Comparison of ENCODE assay signal across 11 mouse cellular contexts in the genomic region with DNA sequence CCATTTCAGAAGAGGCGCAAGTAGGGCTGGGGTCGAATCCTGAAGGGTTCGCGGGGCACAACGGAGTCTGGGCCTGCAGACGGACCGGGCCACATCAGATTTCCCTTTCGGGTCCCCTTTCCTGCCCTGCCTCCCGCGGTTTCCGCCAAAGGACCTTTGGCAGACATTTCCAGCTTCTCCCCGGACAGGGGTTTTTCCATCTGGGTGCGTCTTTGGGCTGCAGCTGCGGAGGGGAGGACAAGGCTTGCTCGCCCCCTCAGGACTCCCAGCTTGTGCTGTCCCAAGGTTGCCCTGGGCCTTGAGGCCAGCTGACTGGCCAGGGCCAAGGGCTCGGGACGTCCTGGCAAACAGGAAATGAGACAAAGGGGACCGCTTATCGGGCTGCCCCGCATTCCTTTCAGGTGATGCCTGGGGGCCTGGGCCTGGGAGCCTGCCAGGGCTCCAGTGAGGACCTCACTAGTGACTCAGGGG. TPM values are rescaled to one million over a fixed set of nuclear protein-coding genes. Genes with fewer than 3 reads are reported as not detected.
DNase-seq lines count a peak whose midpoint lies in the region; ATAC-seq and TF ChIP-seq lines count a peak whose summit lies in the region.
"Had no signal": no experiment of that assay in that cellular context is flagged by ENCODE, and none has a peak within 500 bp of the region (broad histone marks: within the 10 kb centered on the region; RNA-seq: fewer than 3 reads in every experiment).

No protein-coding gene starts in this region.

- H3K9ac ChIP-seq in stomach, embryonic 16.5 days (ENCODE audit: low read length), result peak overlapping the region; percentile 70

- no peak for DNase-seq in spleen, adult 2 months (ENCODE audit: low read depth in 1 of 2, low spot score in 2 of 2)
- no peak for DNase-seq in spleen, adult 12 weeks (ENCODE audit: low spot score)
- DNase-seq in heart, adult 8-10 months (ENCODE audit: low spot score), result peak; percentile 73
- peak; percentile 75 for DNase-seq in kidney, adult 11 months
- peak; percentile 53 for DNase-seq in lung, adult 2 months
- DNase-seq in left cerebral cortex, postnatal 4 days, result no peak
- DNase-seq in thymus, adult 18-20 months, result no peak

- TF ChIP-seq POLR2A in spleen, adult 2 months (IDR thresholded peaks at IDR 0.05; ENCODE audit: low read depth, low read length), result no peak
- peak; percentile 77; the same call in 1 of the 2 replicates for TF ChIP-seq POLR2A in lung, adult 2 months (IDR thresholded peaks at IDR 0.05; ENCODE audit: borderline replicate concordance, extremely low read depth, low read depth, low read length)

- H3K27ac ChIP-seq in spleen, adult 2 months (ENCODE audit: insufficient read depth, low read length), result peak overlapping the region; percentile 33
- peak overlapping the region; percentile 62; the same call in 1 of the 2 replicates for H3K27ac ChIP-seq in stomach, embryonic 16.5 days (ENCODE audit: low read length)

- H3K9me3 ChIP-seq in stomach, embryonic 16.5 days (replicated peaks; ENCODE audit: control insufficient read depth, low read length), result no peaks in the 10 kb centered on the region
- H3K9me3 ChIP-seq: G1E had no signal

- no peaks in the 10 kb centered on the region for H3K36me3 ChIP-seq in spleen, adult 2 months (ENCODE audit: control insufficient read depth, insufficient read depth, low read length)
- H3K36me3 ChIP-seq in stomach, embryonic 16.5 days (ENCODE audit: control insufficient read depth, insufficient read depth, low read length), result no peaks in the 10 kb centered on the region

- peak overlapping the region; percentile 47 for H3K4me2 ChIP-seq in stomach, embryonic 16.5 days (ENCODE audit: low read depth, low read length)

- ATAC-seq in stomach, embryonic 16.5 days (ENCODE audit: insufficient read depth, low FRiP score), result peak; percentile 12; the same call in 1 of the 2 replicates

- no peak overlapping the region for H3K4me3 ChIP-seq in spleen, adult 2 months (ENCODE audit: extremely low read depth, insufficient read depth, insufficient read length)
- peak overlapping the region; percentile 38 for H3K4me3 ChIP-seq in lung, adult 2 months (replicated peaks; ENCODE audit: extremely low read depth, low read depth, low read length)
- H3K4me3 ChIP-seq in stomach, embryonic 16.5 days (replicated peaks; ENCODE audit: low read length), result peak overlapping the region; percentile 24

- intact Hi-C loops in left cerebral cortex, postnatal 4 days (cut with DNase I), result no loop called here

- no peaks in the 10 kb centered on the region for H3K27me3 ChIP-seq in spleen, adult 2 months (ENCODE audit: control insufficient read depth, insufficient read depth, low read length)
- no peaks in the 10 kb centered on the region for H3K27me3 ChIP-seq in stomach, embryonic 16.5 days (ENCODE audit: control insufficient read depth, insufficient read depth, low read length)

- TF ChIP-seq CTCF in spleen, adult 2 months (IDR thresholded peaks at IDR 0.05; ENCODE audit: extremely low read depth, insufficient read depth, insufficient read length, insufficient replicate concordance), result no peak
- no peak for TF ChIP-seq CTCF in lung, adult 2 months (IDR thresholded peaks at IDR 0.05; ENCODE audit: insufficient read depth, low read length)

- 11% methylated on average over 20 of the region's 20 CpGs for WGBS in spleen, adult 2 months
- WGBS in lung, adult 2 months, result 6% methylated on average over 20 of the region's 20 CpGs
- WGBS in stomach, embryonic 16.5 days, result 7% methylated on average over 20 of the region's 20 CpGs

- no peaks in the 10 kb centered on the region for H3K4me1 ChIP-seq in spleen, adult 2 months (ENCODE audit: control insufficient read depth, insufficient read depth, insufficient read length)
- peaks cover 23% of the 10 kb centered on the region for H3K4me1 ChIP-seq in lung, adult 2 months (ENCODE audit: control insufficient read depth, insufficient read depth, low read length)
- H3K4me1 ChIP-seq in stomach, embryonic 16.5 days (ENCODE audit: control insufficient read depth, insufficient read depth, low read length), result peaks cover 35% of the 10 kb centered on the region

RNA-seq across cellular contexts. Expression of gene Tinagl1, which starts 11.5 kb away (rescaled TPM):
- polyA plus RNA-seq in spleen, adult 2 months (2012; rRNA removed), result 115 and 141 TPM in 2 replicates
- 10 to 100 TPM; 44.8 to 57.2 (median 49.5) TPM for total RNA-seq in heart, adult 8-10 months (2022)
- 134 and 222 TPM in 2 replicates for polyA plus RNA-seq in lung, adult 2 months (2012; rRNA removed)
- polyA plus RNA-seq in stomach, embryonic 16.5 days (2015; fragmentation: Nextera tagmentation; extraction: Ambion mirVana), result 62.7 and 77.6 TPM in 2 replicates
- total RNA-seq in left cerebral cortex, postnatal 4 days (2021), result 1 to 10 TPM; 1.6 to 2.5 TPM

RNA-seq across cellular contexts. Expression of gene Hcrtr1, which starts 24.3 kb away (rescaled TPM):
- 0.48 and 0.67 TPM in 2 replicates for polyA plus RNA-seq in spleen, adult 2 months (2012; rRNA removed)
- not detected for total RNA-seq in heart, adult 8-10 months (2022)
- polyA plus RNA-seq in lung, adult 2 months (2012; rRNA removed), result 0.19 and 0.66 TPM in 2 replicates
- polyA plus RNA-seq in stomach, embryonic 16.5 days (2015; fragmentation: Nextera tagmentation; extraction: Ambion mirVana), result 0.29 and 0.49 TPM in 2 replicates
- 1 to 10 TPM; 1.9 to 3.6 TPM for total RNA-seq in left cerebral cortex, postnatal 4 days (2021)
- total RNA-seq: G1E; gastrocnemius, postnatal 36 days had no signal
- polyA plus RNA-seq: G1E had no signal

RNA-seq across cellular contexts. Expression of gene Gm853, which starts 58.8 kb away (rescaled TPM):
- not detected in 2 replicates for polyA plus RNA-seq in spleen, adult 2 months (2012; rRNA removed)
- total RNA-seq in heart, adult 8-10 months (2022), result not detected
- not detected in 2 replicates for polyA plus RNA-seq in lung, adult 2 months (2012; rRNA removed)
- not detected in 2 replicates for polyA plus RNA-seq in stomach, embryonic 16.5 days (2015; fragmentation: Nextera tagmentation; extraction: Ambion mirVana)
- total RNA-seq in left cerebral cortex, postnatal 4 days (2021), result not detected
- total RNA-seq: gastrocnemius, postnatal 36 days had no signal
- polyA plus RNA-seq: G1E; testis, adult 2 months had no signal

Comparison
In these comparisons a context has a peak if more than half of its experiments do, and no peak if none do; other contexts are left out.
1. DNase-seq: peak in heart, adult 8-10 months (single experiment), kidney, adult 11 months (single experiment) and lung, adult 2 months (single experiment); none in spleen, adult 2 months (0 of 2), spleen, adult 12 weeks (single experiment), left cerebral cortex, postnatal 4 days (single experiment) and thymus, adult 18-20 months (0 of 2).